Mouse (Mus musculus) embryonic facial prominence, embryonic 14.5 days (tissue): ENCODE results near the gene Myh8. TPM values are rescaled to one million over a fixed set of nuclear protein-coding genes. Genes with fewer than 3 reads are reported as not detected.

Experiments
- ATAC-seq: fragments of 200-750 bp; cut with Nextera tagmentation; 2 replicates; pipeline ENCODE4 v1.8.0; 2017; ENCODE audit warnings: low read depth, moderate number of reproducible peaks, moderate TSS enrichment
- DNase-seq: peaks from one replicate; pipeline ENCODE4 v3.0.0-alpha.2; 2015; ENCODE audit warnings: low spot score
- H3K27ac ChIP-seq: fragments of 300-500 bp; sonication (generic); replicated peaks from 2 replicates; pipeline ENCODE4 v1.5.1; 2014; ENCODE audit warnings: low read depth, mild to moderate bottlenecking, low read length, moderate library complexity
- H3K27me3 ChIP-seq: fragments of 300-500 bp; sonication (generic); replicated peaks from 2 replicates; pipeline ENCODE4 v1.6.1; 2014; ENCODE audit warnings: low read length; ENCODE audit not compliant: control insufficient read depth, insufficient read depth
- H3K36me3 ChIP-seq: fragments of 300-500 bp; sonication (generic); 2 replicates; pipeline ENCODE4 v1.6.1; 2014; ENCODE audit warnings: low read length, mixed read lengths; ENCODE audit not compliant: control insufficient read depth, insufficient read depth
- H3K4me1 ChIP-seq: fragments of 300-500 bp; sonication (generic); 2 replicates; pipeline ENCODE4 v1.6.1; 2014; ENCODE audit warnings: antibody characterized with exemption, low read length; ENCODE audit not compliant: control insufficient read depth, insufficient read depth
- H3K4me2 ChIP-seq: fragments of 300-500 bp; sonication (generic); 2 replicates; pipeline ENCODE4 v1.6.1; 2014; ENCODE audit warnings: low read depth, mild to moderate bottlenecking, low read length, moderate library complexity, mixed read lengths
- H3K4me3 ChIP-seq: fragments of 300-500 bp; sonication (generic); 2 replicates; pipeline ENCODE4 v1.5.1; 2014; ENCODE audit warnings: low read depth, mild to moderate bottlenecking, low read length
- H3K9ac ChIP-seq: fragments of 300-500 bp; sonication (generic); 2 replicates; pipeline ENCODE4 v1.6.1; 2014; ENCODE audit warnings: low read depth, mild to moderate bottlenecking, low read length, moderate library complexity, mixed read lengths
- H3K9me3 ChIP-seq: fragments of 300-500 bp; sonication (generic); 2 replicates; pipeline ENCODE4 v1.6.1; 2016; ENCODE audit warnings: low read length; ENCODE audit not compliant: control insufficient read depth
- WGBS: fragments of 180-500 bp; shearing (Covaris S2); extraction: QIAGEN DNeasy Blood & Tissue Kit; methylation state at CpG from one replicate; pipeline ENCODE4 v1.1.7; 2014; 5-methylcytosine and 5-hydroxymethylcytosine counted together
- polyA plus RNA-seq: library from polyadenylated mRNA; unstranded; fragments of >200 nt; fragmentation: Nextera tagmentation; extraction: Ambion mirVana; gene quantifications from 2 replicates; pipeline ENCODE4 v1.2.1, GENCODE M21; 2014

Gene Myh8
- 158 and 282 TPM in 2 replicates for polyA plus RNA-seq

- no peak for ATAC-seq
- Histone ChIP-seq H3K27me3 (no peaks in the 10 kb centered on the region), H3K36me3 (no peaks in the 10 kb centered on the region), H3K4me3 (no peak within 1 kb of the TSS), H3K4me2 (no peak within 1 kb of the TSS), H3K27ac (no peak within 1 kb of the TSS), H3K9ac (no peak within 1 kb of the TSS), H3K4me1 (no peaks in the 10 kb centered on the region), H3K9me3 (no peaks in the 10 kb centered on the region)
- DNase-seq = peak; percentile 35
- WGBS = 73% methylated on average over 10 of the region's 10 CpGs
Observed at GRCm38 (mm10) chr11:67276601-67277174, at the start of gene Myh8. Myh8 (plus strand) TSS chr11:67277124.

GRCm38 (mm10) chr11:67228731-67229130 lies 48.2 kb upstream of the Myh8 start:
- WGBS = 79% methylated on average over 3 of the region's 3 CpGs
- no peak for DNase-seq

GRCm38 (mm10) chr11:67229166-67229565 lies 47.8 kb upstream of the Myh8 start:
- ATAC-seq (no peak), DNase-seq (no peak)
- Histone ChIP-seq H3K36me3 (no peaks in the 10 kb centered on the region), H3K4me2 (no peak overlapping the region), H3K9ac (no peak overlapping the region), H3K9me3 (no peaks in the 10 kb centered on the region), H3K27me3 (no peaks in the 10 kb centered on the region), H3K4me3 (no peak overlapping the region), H3K27ac (no peak overlapping the region), H3K4me1 (no peaks in the 10 kb centered on the region)
- WGBS = 83% methylated on average over 5 of the region's 5 CpGs

More at GRCm38 (mm10) chr11:67228731-67229130, 48.2 kb upstream of the Myh8 start:
- Histone ChIP-seq H3K36me3 (no peaks in the 10 kb centered on the region), H3K4me2 (no peak overlapping the region), H3K27me3 (no peaks in the 10 kb centered on the region), H3K27ac (no peak overlapping the region), H3K9ac (no peak overlapping the region), H3K9me3 (no peaks in the 10 kb centered on the region), H3K4me1 (no peaks in the 10 kb centered on the region), H3K4me3 (no peak overlapping the region)
- no peak for ATAC-seq

- no peak overlapping the region for H3K4me2 ChIP-seq
- H3K4me3 ChIP-seq = no peak overlapping the region
- DNase-seq (no peak), ATAC-seq (no peak)
- H3K4me1 ChIP-seq = no peaks in the 10 kb centered on the region
- no peaks in the 10 kb centered on the region for H3K9me3 ChIP-seq
- 80% methylated on average over 2 of the region's 2 CpGs for WGBS
- H3K36me3 ChIP-seq = no peaks in the 10 kb centered on the region
- no peak overlapping the region for H3K9ac ChIP-seq
- no peaks in the 10 kb centered on the region for H3K27me3 ChIP-seq
- no peak overlapping the region for H3K27ac ChIP-seq
Observed at GRCm38 (mm10) chr11:67229946-67230345, 47.0 kb upstream of the Myh8 start.

GRCm38 (mm10) chr11:67235639-67236358 lies 41.1 kb upstream of the Myh8 start:
- H3K27ac ChIP-seq = no peak overlapping the region
- DNase-seq = peak; percentile 61
- H3K27me3 ChIP-seq = no peaks in the 10 kb centered on the region
- 61% methylated on average over 5 of the region's 5 CpGs for WGBS
- H3K36me3 ChIP-seq = no peaks in the 10 kb centered on the region
- no peak overlapping the region for H3K9ac ChIP-seq
- no peak for ATAC-seq
- no peaks in the 10 kb centered on the region for H3K9me3 ChIP-seq
- H3K4me1 ChIP-seq = no peaks in the 10 kb centered on the region
- H3K4me2 ChIP-seq = no peak overlapping the region
- H3K4me3 ChIP-seq = no peak overlapping the region

GRCm38 (mm10) chr11:67236799-67237198 lies 40.1 kb upstream of the Myh8 start:
- no peaks in the 10 kb centered on the region for H3K4me1 ChIP-seq
- no peak overlapping the region for H3K9ac ChIP-seq
- H3K9me3 ChIP-seq = no peaks in the 10 kb centered on the region
- H3K27ac ChIP-seq = no peak overlapping the region
- no peak for ATAC-seq
- H3K4me2 ChIP-seq = no peak overlapping the region
- H3K4me3 ChIP-seq = no peak overlapping the region
- H3K36me3 ChIP-seq = no peaks in the 10 kb centered on the region
- no peaks in the 10 kb centered on the region for H3K27me3 ChIP-seq
- no peak for DNase-seq
- WGBS = 80% methylated on average over 9 of the region's 9 CpGs

GRCm38 (mm10) chr11:67237481-67238079 lies 39.3 kb upstream of the Myh8 start, which contains the start of gene Myh4:
Myh4 (plus strand) TSS chr11:67238029.
- H3K27me3 ChIP-seq = no peaks in the 10 kb centered on the region
- DNase-seq = no peak
- no peak within 1 kb of the TSS for H3K4me2 ChIP-seq
- H3K36me3 ChIP-seq = no peaks in the 10 kb centered on the region
- ATAC-seq = no peak
- H3K9me3 ChIP-seq = no peaks in the 10 kb centered on the region
- H3K4me3 ChIP-seq = no peak within 1 kb of the TSS
- no peaks in the 10 kb centered on the region for H3K4me1 ChIP-seq
- no peak within 1 kb of the TSS for H3K9ac ChIP-seq
- 81% methylated on average over 5 of the region's 5 CpGs for WGBS
- no peak within 1 kb of the TSS for H3K27ac ChIP-seq

- 91% methylated on average over 6 of the region's 6 CpGs for WGBS
- Histone ChIP-seq H3K4me2 (no peak overlapping the region), H3K27ac (no peak overlapping the region), H3K4me3 (no peak overlapping the region), H3K36me3 (no peaks in the 10 kb centered on the region), H3K27me3 (no peaks in the 10 kb centered on the region), H3K9me3 (no peaks in the 10 kb centered on the region), H3K9ac (no peak overlapping the region), H3K4me1 (no peaks in the 10 kb centered on the region)
- DNase-seq (no peak), ATAC-seq (no peak)
Observed at GRCm38 (mm10) chr11:67241051-67241450, 35.9 kb upstream of the Myh8 start.
